In genomic region chr13:117409940-117410339, GRCm38 (mm10) we compare ENCODE assay signal across 25 mouse cellular contexts.
DNase-seq lines count a peak whose midpoint lies in the region; ATAC-seq and TF ChIP-seq lines count a peak whose summit lies in the region.
"Had no signal": no experiment of that assay in that cellular context is flagged by ENCODE, and none has a peak within 500 bp of the region (broad histone marks: within the 10 kb centered on the region; RNA-seq: fewer than 3 reads in every experiment).

No protein-coding gene starts in this region.

- ATAC-seq in kidney, embryonic 14.5 days (ENCODE audit: low FRiP score, low TSS enrichment), result peak; percentile 81; the same call in 1 of the 2 replicates
- ATAC-seq: activated CD4-positive, CD25-positive, alpha-beta regulatory T cell, adult 4 months; forebrain, postnatal 0 days; inflammation-experienced regulatory T-cells, adult 6 months; liver, postnatal 0 days had no signal

- no peak overlapping the region for H3K9ac ChIP-seq in kidney, embryonic 14.5 days (ENCODE audit: low read depth, low read length)
- H3K9ac ChIP-seq: embryonic facial prominence, embryonic 15.5 days; forebrain, postnatal 0 days; heart, embryonic 12.5 days; hindbrain, embryonic 13.5 days; liver, postnatal 0 days; neural tube, embryonic 13.5 days had no signal

- H3K27me3 ChIP-seq in kidney, embryonic 14.5 days (ENCODE audit: control insufficient read depth, insufficient read depth, low read length), result no peaks in the 10 kb centered on the region
- H3K27me3 ChIP-seq: embryonic facial prominence, embryonic 15.5 days; heart, embryonic 12.5 days; hindbrain, embryonic 13.5 days; megakaryocyte, embryonic 14.5 days; neural tube, embryonic 13.5 days had no signal

- DNase-seq in kidney, adult 8-10 months, result no peak
- DNase-seq in lung, postnatal 14 days, result peak; percentile 0
- DNase-seq in lung, adult 2 months, result no peak
- DNase-seq in kidney, postnatal 10 days, result peak; percentile 13
- no peak for DNase-seq in adrenal gland, adult 2 months
- no peak for DNase-seq in yolk sac, embryonic 10.5 days (ENCODE audit: low spot score)
- DNase-seq: adrenal gland, postnatal 25 days; cerebellum, adult 11-12 months; cerebellum, postnatal 14 days; forebrain, postnatal 0 days; heart, adult 11 months; heart, postnatal 14 days; layer of hippocampus, postnatal 36 days; liver, postnatal 0 days; midbrain, embryonic 14.5 days; spleen, adult 18-20 months had no signal

- H3K27ac ChIP-seq in kidney, embryonic 14.5 days (ENCODE audit: low read depth, low read length), result no peak overlapping the region
- H3K27ac ChIP-seq: embryonic facial prominence, embryonic 15.5 days; hindbrain, embryonic 13.5 days; neural tube, embryonic 13.5 days had no signal

- no peak for TF ChIP-seq POLR2A in lung, adult 2 months (IDR thresholded peaks at IDR 0.05; ENCODE audit: borderline replicate concordance, extremely low read depth, low read depth, low read length)

- H3K4me1 ChIP-seq in kidney, embryonic 14.5 days (ENCODE audit: control insufficient read depth, insufficient read depth, low read length), result no peaks in the 10 kb centered on the region
- no peaks in the 10 kb centered on the region for H3K4me1 ChIP-seq in lung, adult 2 months (ENCODE audit: control insufficient read depth, insufficient read depth, low read length)
- H3K4me1 ChIP-seq: embryonic facial prominence, embryonic 15.5 days; heart, embryonic 12.5 days; hindbrain, embryonic 13.5 days; megakaryocyte, embryonic 14.5 days; neural tube, embryonic 13.5 days had no signal

- TF ChIP-seq CTCF in lung, adult 2 months (IDR thresholded peaks at IDR 0.05; ENCODE audit: insufficient read depth, low read length), result no peak

- WGBS in kidney, embryonic 14.5 days, result 34% methylated on average over 7 of the region's 7 CpGs
- WGBS in lung, adult 2 months, result 58% methylated on average over 7 of the region's 7 CpGs

- H3K9me3 ChIP-seq in kidney, embryonic 14.5 days (ENCODE audit: control insufficient read depth, low read length), result no peaks in the 10 kb centered on the region
- H3K9me3 ChIP-seq: embryonic facial prominence, embryonic 15.5 days; heart, embryonic 12.5 days; hindbrain, embryonic 13.5 days; megakaryocyte, embryonic 14.5 days; neural tube, embryonic 13.5 days had no signal

- no peak overlapping the region for H3K4me2 ChIP-seq in kidney, embryonic 14.5 days (replicated peaks; ENCODE audit: low read depth, low read length)
- H3K4me2 ChIP-seq: embryonic facial prominence, embryonic 15.5 days; heart, embryonic 12.5 days; hindbrain, embryonic 13.5 days; neural tube, embryonic 13.5 days had no signal

- no peak overlapping the region for H3K4me3 ChIP-seq in kidney, embryonic 14.5 days (ENCODE audit: low read length)
- H3K4me3 ChIP-seq in lung, adult 2 months (replicated peaks; ENCODE audit: extremely low read depth, low read depth, low read length), result no peak overlapping the region
- H3K4me3 ChIP-seq: embryonic facial prominence, embryonic 15.5 days; heart, embryonic 12.5 days; hindbrain, embryonic 13.5 days; layer of hippocampus, adult 2 months; megakaryocyte, embryonic 14.5 days; neural tube, embryonic 13.5 days had no signal

- no peaks in the 10 kb centered on the region for H3K36me3 ChIP-seq in kidney, embryonic 14.5 days (ENCODE audit: control insufficient read depth, insufficient read depth, low read length)
- H3K36me3 ChIP-seq: embryonic facial prominence, embryonic 15.5 days; heart, embryonic 12.5 days; hindbrain, embryonic 13.5 days; neural tube, embryonic 13.5 days had no signal

Comparison
In these comparisons a context has a peak if more than half of its experiments do, and no peak if none do; other contexts are left out.
1. DNase-seq: peak in lung, postnatal 14 days (single experiment) and kidney, postnatal 10 days (single experiment); none in kidney, adult 8-10 months (0 of 2), lung, adult 2 months (single experiment), adrenal gland, adult 2 months (single experiment) and yolk sac, embryonic 10.5 days (single experiment).